8 mouse cellular contexts compared by ENCODE assay signal in the genomic region with DNA sequence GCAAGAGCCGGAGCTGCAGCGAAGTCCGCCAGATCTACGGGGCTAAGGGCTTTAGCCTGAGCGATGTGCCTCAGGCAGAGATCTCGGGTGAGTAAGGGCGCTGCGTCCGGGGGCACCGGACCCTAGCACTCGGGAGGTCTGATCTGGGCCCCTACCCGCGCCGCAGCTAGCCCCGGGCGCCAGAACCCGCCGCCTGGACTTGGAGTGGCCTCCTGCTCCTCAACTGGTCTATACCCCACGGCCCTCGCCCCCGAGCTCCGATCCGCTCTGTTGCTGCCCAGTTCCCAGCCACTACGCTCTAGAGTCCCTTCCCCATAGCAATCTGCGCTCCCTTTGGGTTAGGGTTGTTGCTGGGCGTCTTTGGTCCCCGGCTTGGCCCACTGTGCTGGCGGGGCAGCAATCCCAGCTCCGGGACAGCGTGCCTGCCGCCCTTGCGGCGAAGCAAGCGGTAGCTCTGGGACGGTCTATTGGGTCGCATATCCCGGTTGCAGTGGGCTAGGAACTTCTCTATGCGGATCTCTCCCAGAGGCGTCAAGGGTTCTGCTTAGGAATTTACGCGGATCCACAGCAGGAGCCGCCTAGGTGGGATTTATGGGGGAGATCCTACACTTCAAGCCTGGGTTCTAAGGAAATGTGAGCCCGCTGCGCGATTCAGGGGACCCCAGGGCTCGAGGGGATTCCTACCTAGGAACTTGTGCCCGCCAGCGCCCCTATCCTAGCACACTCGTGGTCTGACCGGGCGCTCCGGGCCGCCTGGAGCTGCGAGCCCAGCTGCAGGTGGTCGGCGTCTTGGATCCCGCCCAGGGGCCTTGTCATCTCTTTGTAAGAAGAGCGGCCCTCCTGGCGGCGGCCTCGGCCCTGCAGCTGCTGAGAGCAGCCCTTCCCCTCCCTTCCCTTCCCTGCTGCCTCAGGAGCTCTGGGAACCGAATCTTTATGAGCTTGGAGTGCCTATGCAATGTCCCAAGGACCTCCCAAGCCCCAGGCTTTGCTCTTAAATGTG. TPM values are rescaled to one million over a fixed set of nuclear protein-coding genes. Genes with fewer than 3 reads are reported as not detected.
DNase-seq lines count a peak whose midpoint lies in the region; ATAC-seq and TF ChIP-seq lines count a peak whose summit lies in the region.

No protein-coding gene starts in this region.

- under 1% methylated on average over 62 of the region's 62 CpGs for WGBS in forebrain, embryonic 16.5 days
- WGBS in hindbrain, embryonic 14.5 days = under 1% methylated on average over 62 of the region's 62 CpGs
- WGBS in limb, embryonic 13.5 days = under 1% methylated on average over 62 of the region's 62 CpGs

- H3K9ac ChIP-seq in forebrain, embryonic 16.5 days (replicated peaks; ENCODE audit: low read depth, low read length) = peak overlapping the region; percentile 96
- H3K9ac ChIP-seq in hindbrain, embryonic 14.5 days = peak overlapping the region; percentile 98
- H3K9ac ChIP-seq in limb, embryonic 13.5 days = peak overlapping the region; percentile 96

- peak; percentile 30 for ATAC-seq in forebrain, embryonic 16.5 days
- peak; percentile 18 for ATAC-seq in hindbrain, embryonic 14.5 days (ENCODE audit: low FRiP score)
- peak; percentile 18; the same call in 1 of the 2 replicates for ATAC-seq in limb, embryonic 13.5 days (ENCODE audit: low FRiP score, low read depth)

- H3K4me3 ChIP-seq in layer of hippocampus, adult 2 months = peak overlapping the region; percentile 86
- H3K4me3 ChIP-seq in forebrain, embryonic 16.5 days (replicated peaks; ENCODE audit: low read length) = peak overlapping the region; percentile 54
- H3K4me3 ChIP-seq in hindbrain, embryonic 14.5 days (replicated peaks; ENCODE audit: low read length) = peak overlapping the region; percentile 94
- H3K4me3 ChIP-seq in limb, embryonic 13.5 days = peak overlapping the region; percentile 91

- no peaks in the 10 kb centered on the region for H3K27me3 ChIP-seq in forebrain, embryonic 16.5 days (replicated peaks; ENCODE audit: control insufficient read depth, insufficient read depth, low read length)
- peaks cover 13% of the 10 kb centered on the region; the same call in 1 of the 2 replicates for H3K27me3 ChIP-seq in hindbrain, embryonic 14.5 days (ENCODE audit: control insufficient read depth, insufficient read depth, low read length)
- H3K27me3 ChIP-seq in limb, embryonic 13.5 days = no peaks in the 10 kb centered on the region

- H3K4me1 ChIP-seq in forebrain, embryonic 16.5 days (replicated peaks; ENCODE audit: control insufficient read depth, insufficient read depth, low read length) = peaks cover 43% of the 10 kb centered on the region
- H3K4me1 ChIP-seq in hindbrain, embryonic 14.5 days (replicated peaks; ENCODE audit: control insufficient read depth, insufficient read depth, low read length) = peaks cover 36% of the 10 kb centered on the region
- peaks cover 22% of the 10 kb centered on the region for H3K4me1 ChIP-seq in limb, embryonic 13.5 days

- peak overlapping the region; percentile 82 for H3K4me2 ChIP-seq in forebrain, embryonic 16.5 days (ENCODE audit: low read length)
- H3K4me2 ChIP-seq in hindbrain, embryonic 14.5 days (replicated peaks) = peak overlapping the region; percentile 70
- peak overlapping the region; percentile 86 for H3K4me2 ChIP-seq in limb, embryonic 13.5 days (replicated peaks)

- no peaks in the 10 kb centered on the region for H3K36me3 ChIP-seq in forebrain, embryonic 16.5 days (ENCODE audit: control insufficient read depth, insufficient read depth)
- H3K36me3 ChIP-seq in hindbrain, embryonic 14.5 days (replicated peaks; ENCODE audit: control insufficient read depth, insufficient read depth) = 0 out of 2 replicates have a peak, but pooled peaks cover 6% of the 10 kb centered on the region
- peaks cover 21% of the 10 kb centered on the region for H3K36me3 ChIP-seq in limb, embryonic 13.5 days

- H3K27ac ChIP-seq in layer of hippocampus, adult 2 months = peak overlapping the region; percentile 95
- H3K27ac ChIP-seq in forebrain, embryonic 16.5 days (ENCODE audit: low read length) = peak overlapping the region; percentile 92
- H3K27ac ChIP-seq in hindbrain, embryonic 14.5 days = peak overlapping the region; percentile 93
- H3K27ac ChIP-seq in limb, embryonic 13.5 days = peak overlapping the region; percentile 94

- DNase-seq in layer of hippocampus, adult 2 months (ENCODE audit: low spot score in 2 of 2) = peak in 1 of 2 experiments; percentile 30
- DNase-seq in layer of hippocampus, postnatal 36 days = no peak
- DNase-seq in cerebellum, adult 18-20 months = peak; percentile 50 to 65
- DNase-seq in hindbrain, embryonic 14.5 days (ENCODE audit: low spot score) = peak; percentile 69
- DNase-seq in naive thymus-derived CD4-positive, alpha-beta T cell, adult 2 months (ENCODE audit: low read depth) = peak; percentile 36
- peak; percentile 48 for DNase-seq in thymus, postnatal 14 days

- peak; percentile 45 for TF ChIP-seq CTCF in layer of hippocampus, adult 2 months (conservative IDR thresholded peaks at IDR 0.05)

- no peaks in the 10 kb centered on the region for H3K9me3 ChIP-seq in forebrain, embryonic 16.5 days (ENCODE audit: control insufficient read depth, low read length)
- H3K9me3 ChIP-seq in hindbrain, embryonic 14.5 days (ENCODE audit: control insufficient read depth, low read length) = no peaks in the 10 kb centered on the region
- H3K9me3 ChIP-seq in limb, embryonic 13.5 days = no peaks in the 10 kb centered on the region

RNA-seq across cellular contexts. Expression of a gene that starts 0.9 kb away (rescaled TPM):
- 100 to 1,000 TPM; 146 to 154 TPM for total RNA-seq in layer of hippocampus, adult 2 months (2021)
- total RNA-seq in layer of hippocampus, postnatal 36 days (2021) = 100 to 1,000 TPM; 147 to 157 TPM
- 70.4 and 72.7 TPM in 2 replicates for polyA plus RNA-seq in forebrain, embryonic 16.5 days (2015; fragmentation: Nextera tagmentation; extraction: Ambion mirVana)
- polyA plus RNA-seq in hindbrain, embryonic 14.5 days (2014; fragmentation: Nextera tagmentation; extraction: Ambion mirVana) = 64.0 and 66.1 TPM in 2 replicates
- 67.7 and 71.4 TPM in 2 replicates for polyA plus RNA-seq in limb, embryonic 13.5 days (2015; fragmentation: Nextera tagmentation; extraction: Ambion mirVana)

Comparison
In these comparisons a context has a peak if more than half of its experiments do, and no peak if none do; other contexts are left out.
1. DNase-seq: peak in cerebellum, adult 18-20 months (2 of 2), hindbrain, embryonic 14.5 days (single experiment), naive thymus-derived CD4-positive, alpha-beta T cell, adult 2 months (single experiment) and thymus, postnatal 14 days (single experiment); none in layer of hippocampus, postnatal 36 days (0 of 2).
2. Peak in every context shown above with its lines, with median percentiles within 50 percentile points of each other: H3K27ac ChIP-seq, H3K4me3 ChIP-seq, ATAC-seq, H3K4me2 ChIP-seq and H3K9ac ChIP-seq.